Mouse (Mus musculus) liver, postnatal 0 days (tissue): Measurements from ENCODE around the gene Slc10a2.

ENCODE experiments used
- CTCF ChIP-seq: sonication (generic); IDR thresholded peaks from 2 replicates; pipeline ENCODE4 v1.5.1; 2016; ENCODE audit warnings: antibody characterized with exemption, low read depth
- EP300 ChIP-seq: IDR thresholded peaks from 2 replicates; pipeline ENCODE4 v1.6.1; 2016; ENCODE audit warnings: antibody characterized with exemption, low read depth, mild to moderate bottlenecking

DNA sequence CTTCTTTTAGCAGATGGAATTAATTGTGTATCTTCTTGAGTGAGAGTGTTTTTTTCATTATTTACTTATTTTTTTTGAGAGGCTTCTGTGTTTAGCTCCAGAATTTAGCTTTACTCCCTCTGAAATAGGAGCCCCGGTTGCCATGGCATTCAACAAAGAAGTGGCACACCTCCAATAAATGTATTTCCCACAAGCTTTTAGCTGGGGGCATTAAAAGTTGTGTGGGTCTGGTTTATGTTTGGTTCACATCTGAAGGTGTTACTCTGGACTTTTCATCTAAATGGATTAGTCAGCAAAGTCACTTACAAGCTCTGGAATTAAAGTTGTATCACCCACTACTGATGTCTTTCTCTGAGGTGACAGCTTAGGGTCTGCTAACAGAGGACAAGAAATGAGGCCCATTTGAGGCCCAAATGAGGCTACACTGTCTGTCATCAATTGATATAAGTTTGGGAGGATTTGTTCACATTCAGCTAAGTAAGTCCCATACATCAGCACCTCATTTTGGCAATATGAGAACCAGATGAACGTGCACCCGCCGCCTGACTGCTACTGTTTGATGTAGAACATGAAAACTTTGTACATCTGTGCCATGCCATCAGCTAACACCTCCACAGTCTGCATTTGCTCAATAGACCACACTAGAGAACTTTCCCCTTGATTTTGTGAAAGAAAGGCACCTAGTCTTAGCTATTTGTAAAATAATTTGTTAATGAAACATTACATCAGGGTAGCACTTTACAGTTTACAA is 66.2 kb downstream of the Slc10a2 start:
- no peak for TF ChIP-seq CTCF
- no peak for TF ChIP-seq EP300
